Mouse (Mus musculus): ENCODE measurements around the gene Tcp11l2.

Tcp11l2 gene

GRCm38 (mm10) chr10:84646506-84647102 is 70.2 kb downstream of the Tcp11l2 start:
- DNase-seq (ENCODE audit: extremely low read depth, insufficient read length, low spot score) = no peak

DNA sequence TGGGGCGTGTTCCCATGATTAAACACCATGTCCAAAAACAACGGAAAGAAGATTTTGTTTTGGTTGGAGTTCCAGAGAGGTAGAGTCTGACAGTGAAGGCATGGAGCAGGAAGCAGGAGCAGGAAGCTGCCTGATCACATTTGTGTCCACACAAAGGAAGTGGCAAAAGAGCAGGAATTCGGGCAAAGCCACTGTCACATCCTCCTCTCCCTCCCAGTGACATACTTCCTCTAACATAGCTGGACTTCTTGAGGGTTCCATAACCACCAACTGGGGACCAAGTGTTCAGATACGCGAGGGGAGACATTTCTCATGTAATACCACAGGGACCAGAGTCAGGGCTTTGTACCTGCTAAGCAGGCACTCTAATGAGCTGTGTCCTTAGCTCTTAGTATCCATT is 70.8 kb downstream of the Tcp11l2 start:
- no peak for DNase-seq (ENCODE audit: extremely low read depth, insufficient read length, low spot score)

- DNase-seq (ENCODE audit: extremely low read depth, insufficient read length, low spot score) = no peak
These were observed 72.5 kb downstream of the Tcp11l2 start for GRCm38 (mm10) chr10:84648911-84649310.

GRCm38 (mm10) chr10:84654029-84654428 is 77.6 kb downstream of the Tcp11l2 start:
- DNase-seq (ENCODE audit: extremely low read depth, insufficient read length, low spot score) = no peak

GRCm38 (mm10) chr10:84654731-84655130 is 78.3 kb downstream of the Tcp11l2 start:
- no peak for DNase-seq (ENCODE audit: extremely low read depth, insufficient read length, low spot score)

DNA sequence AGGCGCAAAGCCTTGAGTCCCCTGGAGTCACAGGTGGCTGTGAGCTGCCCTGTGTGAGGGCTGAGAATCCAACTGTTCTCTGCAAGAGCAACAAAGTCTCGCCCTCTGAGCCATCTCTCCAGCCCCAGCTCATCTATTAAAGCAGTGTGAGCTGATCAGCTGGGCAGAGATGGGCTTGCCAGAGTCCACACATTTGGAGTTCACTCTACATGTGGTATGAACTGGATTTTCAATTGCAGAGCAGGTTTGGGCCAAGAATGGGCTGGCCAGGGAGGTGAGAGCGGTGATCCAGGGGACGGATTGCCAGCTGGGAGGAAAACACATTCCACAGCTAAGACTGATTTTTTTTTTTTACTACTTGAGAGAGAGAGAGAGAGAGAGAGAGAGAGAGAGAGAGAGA is 80.2 kb downstream of the Tcp11l2 start:
- DNase-seq (ENCODE audit: extremely low read depth, insufficient read length, low spot score) = no peak

- DNase-seq (ENCODE audit: extremely low read depth, insufficient read length, low spot score) = no peak
These were observed 81.1 kb downstream of the Tcp11l2 start for GRCm38 (mm10) chr10:84657437-84658087.

DNA sequence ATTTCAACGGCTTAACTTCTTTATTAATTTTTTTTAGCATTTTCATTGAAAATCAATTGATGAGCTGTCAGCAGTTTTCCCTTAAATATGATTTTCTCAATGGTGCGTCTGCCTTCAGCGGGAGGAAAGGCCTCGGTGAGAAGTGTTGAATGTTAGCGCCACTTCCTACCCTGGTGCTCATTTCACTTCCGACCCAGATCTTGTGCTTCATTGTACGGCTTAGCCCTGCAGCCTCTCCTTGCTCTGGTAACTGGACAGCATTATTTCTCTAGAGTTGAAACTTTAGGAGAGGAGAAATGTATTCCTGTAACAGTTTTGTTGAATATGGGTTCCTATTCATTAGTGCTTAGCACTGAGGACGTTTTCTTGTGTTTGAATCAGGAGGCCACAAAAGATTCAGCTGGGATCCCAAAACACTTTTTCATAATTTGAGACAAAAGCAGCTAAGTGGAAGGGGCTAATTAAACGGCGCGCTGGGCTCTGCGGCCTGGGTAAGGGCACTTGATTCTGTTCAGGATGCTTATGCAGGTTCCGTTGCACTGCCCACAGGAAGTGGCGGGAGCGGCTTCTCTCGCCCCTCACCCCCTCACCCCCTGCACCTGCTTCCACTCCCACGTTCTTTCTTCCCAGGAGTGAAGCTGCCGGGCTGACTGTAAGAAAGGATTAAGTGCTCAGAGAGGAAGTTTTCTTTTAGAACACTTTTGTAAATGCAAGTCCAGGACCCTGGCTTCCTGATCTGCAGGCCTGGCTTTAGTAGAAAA is 81.8 kb downstream of the Tcp11l2 start:
- DNase-seq (ENCODE audit: extremely low read depth, insufficient read length, low spot score) = no peak

GRCm38 (mm10) chr10:84659281-84659680 is 82.9 kb downstream of the Tcp11l2 start:
- no peak for DNase-seq (ENCODE audit: extremely low read depth, insufficient read length, low spot score)

- DNase-seq (ENCODE audit: extremely low read depth, insufficient read length, low spot score) = no peak
These were observed 85.7 kb downstream of the Tcp11l2 start for GRCm38 (mm10) chr10:84662138-84662537.

All from 3134 (cell line).